Mouse (Mus musculus): Measurements from ENCODE around the gene Wdr25.

Gene Wdr25

GRCm38 (mm10) chr12:108894432-108894816 lies 993 bp downstream of the Wdr25 start:
- intact Hi-C loops (cut with DNase I), result loop anchor here (2.0 kb wide), 1 partner anchor 84 kb away; no protein-coding TSS in a partner anchor

- intact Hi-C loops (cut with DNase I), result no loop called here
Observed at GRCm38 (mm10) chr12:108896006-108896405, 2.6 kb downstream of the Wdr25 start.

- intact Hi-C loops (cut with DNase I), result loop anchor here (10.0 kb wide), 2 partner anchors 413 to 1473 kb away; no protein-coding TSS in a partner anchor
Observed at GRCm38 (mm10) chr12:108901346-108901745, 7.9 kb downstream of the Wdr25 start.

GRCm38 (mm10) chr12:108902940-108903339 lies 9.5 kb downstream of the Wdr25 start:
- intact Hi-C loops (cut with DNase I), result loop anchor here (2.0 to 10.0 kb wide), 3 partner anchors 412 to 1472 kb away; no protein-coding TSS in a partner anchor

- intact Hi-C loops (cut with DNase I), result loop anchor here (2.0 to 10.0 kb wide), 3 partner anchors 411 to 1471 kb away; no protein-coding TSS in a partner anchor
Observed at GRCm38 (mm10) chr12:108903600-108904275, 10.3 kb downstream of the Wdr25 start.

- intact Hi-C loops (cut with DNase I), result loop anchor here (10.0 kb wide), 2 partner anchors 411 to 1471 kb away; no protein-coding TSS in a partner anchor
Observed at GRCm38 (mm10) chr12:108904276-108904653, 10.8 kb downstream of the Wdr25 start.

- intact Hi-C loops (cut with DNase I), result loop anchor here (10.0 kb wide), 2 partner anchors 409 to 1469 kb away; no protein-coding TSS in a partner anchor
Observed at GRCm38 (mm10) chr12:108905620-108906302, 12.3 kb downstream of the Wdr25 start.

- intact Hi-C loops (cut with DNase I), result loop anchor here (10.0 kb wide), 2 partner anchors 408 to 1468 kb away; no protein-coding TSS in a partner anchor
Observed at GRCm38 (mm10) chr12:108906398-108906797, 13.0 kb downstream of the Wdr25 start.

GRCm38 (mm10) chr12:108909846-108910433 lies 16.5 kb downstream of the Wdr25 start:
- intact Hi-C loops (cut with DNase I), result loop anchor here (10.0 kb wide), 2 partner anchors 405 to 1465 kb away; no protein-coding TSS in a partner anchor

- intact Hi-C loops (cut with DNase I), result no loop called here
Observed at GRCm38 (mm10) chr12:108912442-108912841, 19.0 kb downstream of the Wdr25 start.

GRCm38 (mm10) chr12:108914198-108914597 lies 20.8 kb downstream of the Wdr25 start:
- intact Hi-C loops (cut with DNase I), result no loop called here

- intact Hi-C loops (cut with DNase I), result no loop called here
Observed at GRCm38 (mm10) chr12:108914709-108915340, 21.4 kb downstream of the Wdr25 start.

GRCm38 (mm10) chr12:108915893-108916292 lies 22.5 kb downstream of the Wdr25 start:
- intact Hi-C loops (cut with DNase I), result no loop called here

GRCm38 (mm10) chr12:108916447-108917042 lies 23.1 kb downstream of the Wdr25 start:
- intact Hi-C loops (cut with DNase I), result no loop called here

- intact Hi-C loops (cut with DNase I), result no loop called here
Observed at GRCm38 (mm10) chr12:108917509-108917908, 24.1 kb downstream of the Wdr25 start.

- intact Hi-C loops (cut with DNase I), result no loop called here
Observed at GRCm38 (mm10) chr12:108918753-108919152, 25.3 kb downstream of the Wdr25 start.

- intact Hi-C loops (cut with DNase I), result no loop called here
Observed at GRCm38 (mm10) chr12:108926606-108927111, 33.2 kb downstream of the Wdr25 start.

- intact Hi-C loops (cut with DNase I), result no loop called here
Observed at GRCm38 (mm10) chr12:108928249-108928648, 34.8 kb downstream of the Wdr25 start.

- intact Hi-C loops (cut with DNase I), result no loop called here
Observed at GRCm38 (mm10) chr12:108929475-108929874, 36.0 kb downstream of the Wdr25 start.

GRCm38 (mm10) chr12:108931341-108932053 lies 38.1 kb downstream of the Wdr25 start:
- intact Hi-C loops (cut with DNase I), result no loop called here
